Mouse (Mus musculus): ENCODE measurements around the gene Vegfb. TPM values are rescaled to one million over a fixed set of nuclear protein-coding genes. Genes with fewer than 3 reads are reported as not detected.

Vegfb gene
- total RNA-seq, 2 experiments from 2014 or later: 67.4 to 70.3 TPM

GRCm38 (mm10) chr19:6993011-6993770 is 5.7 kb upstream of the Vegfb start:
- DNase-seq (ENCODE audit: low spot score in 2 of 2): no peak

DNA sequence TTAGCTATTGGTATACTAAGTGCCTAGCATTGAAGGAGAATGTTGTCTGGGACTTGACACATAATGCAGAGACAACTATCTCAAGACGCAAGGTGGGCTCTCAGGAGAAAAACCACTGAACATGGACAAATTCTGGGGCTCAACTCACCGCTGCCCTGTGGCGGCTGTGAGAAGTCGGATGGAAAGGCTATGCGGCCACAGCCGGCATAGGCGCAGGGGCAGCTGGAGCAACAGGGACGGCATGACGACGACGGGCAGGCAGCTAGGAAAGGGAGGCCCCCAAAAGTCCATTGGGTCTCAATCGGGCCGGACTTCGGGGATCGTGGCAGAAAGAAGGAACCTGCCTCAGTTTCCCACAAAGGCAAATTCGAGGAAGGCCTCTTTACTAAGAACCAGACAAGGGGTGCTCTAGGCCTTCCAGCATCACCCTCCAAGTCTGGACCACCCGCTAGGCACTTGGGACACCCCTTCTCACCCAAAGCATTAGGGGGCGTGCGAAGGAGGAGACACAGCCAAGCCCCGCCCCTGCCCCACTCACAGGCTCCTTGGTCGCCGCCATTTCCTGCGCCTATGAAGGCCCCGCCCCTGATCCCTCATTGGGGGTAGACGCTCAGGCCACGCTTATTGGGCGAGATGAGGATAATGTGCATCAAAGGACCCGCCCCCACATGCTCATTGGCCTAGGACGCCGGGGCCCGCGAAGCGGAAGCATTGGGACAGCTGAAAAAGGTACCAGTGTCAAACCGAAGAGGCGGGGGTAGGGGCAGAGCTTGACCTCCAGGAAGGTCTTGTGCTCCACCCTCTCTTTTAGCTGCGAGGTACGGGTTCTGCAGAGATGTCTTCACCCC is 4.8 kb upstream of the Vegfb start, which contains the start of gene Dnajc4:
Gene Dnajc4, minus strand, starts transcription at position 562 of the 848 bp plus-strand sequence.
- peak; percentile 88 to 96 for DNase-seq (ENCODE audit: low spot score in 2 of 2)

GRCm38 (mm10) chr19:6991166-6991565 is 3.7 kb upstream of the Vegfb start:
- peak in 1 of 2 experiments; percentile 1 for DNase-seq (ENCODE audit: low spot score in 2 of 2)

GRCm38 (mm10) chr19:6990712-6991111 is 3.3 kb upstream of the Vegfb start:
- DNase-seq (ENCODE audit: low spot score in 2 of 2): no peak

GRCm38 (mm10) chr19:6989251-6989650 is 1.8 kb upstream of the Vegfb start:
- DNase-seq (ENCODE audit: low spot score in 2 of 2): no peak

GRCm38 (mm10) chr19:6987904-6988285 is 444 bp upstream of the Vegfb start:
- DNase-seq (ENCODE audit: low spot score in 2 of 2): peak in 1 of 2 experiments; percentile 29

DNA sequence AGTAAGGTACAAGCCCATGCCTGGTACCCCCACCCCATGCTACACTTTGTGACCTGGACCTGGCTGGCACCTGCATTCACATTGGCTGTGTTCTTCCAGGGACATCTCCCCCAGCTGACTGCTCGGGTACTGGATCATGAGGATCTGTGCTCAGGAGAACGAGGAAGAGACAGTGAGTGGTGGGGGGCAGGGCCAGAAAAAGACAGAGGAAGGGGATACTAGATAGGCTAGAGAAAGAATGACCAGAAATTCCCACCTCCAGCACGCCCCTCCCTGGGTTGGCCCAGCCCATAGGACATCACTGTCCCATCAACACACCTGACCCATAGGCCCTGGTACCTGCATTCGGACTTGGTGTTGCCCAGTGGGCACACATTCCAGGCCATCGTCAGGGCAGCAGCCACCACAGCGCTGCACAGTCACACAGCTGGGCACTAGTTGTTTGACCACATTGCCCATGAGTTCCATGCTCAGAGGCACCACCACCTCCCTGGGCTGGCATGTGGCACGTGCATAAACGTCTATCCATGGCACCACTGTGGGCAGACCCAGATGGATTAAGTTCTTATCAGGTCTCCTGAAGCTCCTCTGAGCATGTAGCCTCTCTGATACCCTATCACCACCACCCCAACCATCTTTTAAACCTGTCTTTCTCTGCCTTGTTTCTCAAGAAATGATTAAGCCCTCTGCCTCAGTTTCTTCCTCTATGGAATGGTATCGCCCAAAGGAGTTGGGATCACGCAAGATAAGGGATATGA is 1.3 kb downstream of the Vegfb start:
- DNase-seq (ENCODE audit: low spot score in 2 of 2): no peak

GRCm38 (mm10) chr19:6985300-6985699 is 2.2 kb downstream of the Vegfb start:
- DNase-seq (ENCODE audit: low spot score in 2 of 2): no peak

GRCm38 (mm10) chr19:6983621-6984020 is 3.8 kb downstream of the Vegfb start:
- DNase-seq (ENCODE audit: low spot score in 2 of 2): no peak

DNA sequence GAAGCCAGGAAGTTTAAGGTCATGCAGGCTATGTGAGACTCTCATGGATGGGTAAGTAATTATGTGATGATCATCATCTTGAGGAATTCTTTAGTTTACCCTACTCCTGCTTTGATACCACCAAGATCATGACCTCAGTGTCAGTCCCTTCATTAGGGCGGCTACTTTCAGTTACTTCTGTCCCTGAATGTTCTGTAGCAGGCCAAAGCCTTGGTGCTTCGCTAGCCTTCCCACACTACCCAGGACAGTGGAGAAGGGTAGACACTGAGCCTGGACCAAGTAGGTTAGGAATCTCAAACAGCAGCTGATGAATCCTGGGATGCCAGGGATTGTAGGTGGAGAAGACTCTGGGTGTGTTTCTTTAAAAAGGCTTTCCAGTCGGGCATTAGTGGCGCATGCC is 6.0 kb downstream of the Vegfb start:
- DNase-seq (ENCODE audit: low spot score in 2 of 2): no peak

DNA sequence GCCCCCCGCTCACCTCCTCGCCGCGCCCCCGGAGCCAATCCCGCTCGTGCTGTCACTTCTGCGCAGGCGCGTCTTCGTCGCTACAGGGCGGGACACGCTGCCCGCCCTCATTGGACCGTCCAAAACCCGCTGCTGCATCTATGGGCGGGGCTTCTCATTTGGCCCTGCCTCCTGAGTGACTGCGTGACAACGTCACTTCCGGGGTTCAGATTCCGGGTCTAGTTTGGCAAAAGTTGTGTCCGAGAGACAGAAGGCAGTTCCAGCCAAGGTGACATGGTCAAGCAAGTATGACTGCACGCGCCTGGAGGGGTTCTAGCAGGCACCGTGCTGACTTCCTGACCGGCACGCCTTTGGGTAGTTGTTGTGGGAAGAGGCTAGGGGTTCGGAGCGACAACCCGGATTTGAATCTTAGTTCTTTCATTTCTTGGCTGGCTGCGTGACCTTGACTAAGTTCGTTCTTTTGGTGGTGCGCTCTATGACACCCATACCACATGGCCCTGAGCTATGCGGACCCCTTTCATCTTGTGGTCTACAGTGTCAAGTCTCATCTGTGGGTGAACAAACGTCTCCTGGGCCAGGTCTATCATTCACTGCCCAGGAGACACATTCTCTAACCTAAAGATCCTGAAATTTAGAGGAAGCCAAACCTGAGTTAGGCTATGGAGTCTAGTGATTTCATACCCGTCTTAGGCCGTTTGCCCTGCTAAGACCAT is 6.9 kb downstream of the Vegfb start, which contains the start of gene Fkbp2:
Gene Fkbp2, minus strand, starts transcription at position 121 of the 713 bp plus-strand sequence.
- peak; percentile 99 to 100 for DNase-seq (ENCODE audit: low spot score in 2 of 2)

- DNase-seq (ENCODE audit: low spot score in 2 of 2): peak; percentile 100
Observed at GRCm38 (mm10) chr19:6979486-6980380, 7.7 kb downstream of the Vegfb start.

- peak in 1 of 2 experiments; percentile 37 for DNase-seq (ENCODE audit: low spot score in 2 of 2)
Observed at GRCm38 (mm10) chr19:6979001-6979479, 8.4 kb downstream of the Vegfb start.

DNA sequence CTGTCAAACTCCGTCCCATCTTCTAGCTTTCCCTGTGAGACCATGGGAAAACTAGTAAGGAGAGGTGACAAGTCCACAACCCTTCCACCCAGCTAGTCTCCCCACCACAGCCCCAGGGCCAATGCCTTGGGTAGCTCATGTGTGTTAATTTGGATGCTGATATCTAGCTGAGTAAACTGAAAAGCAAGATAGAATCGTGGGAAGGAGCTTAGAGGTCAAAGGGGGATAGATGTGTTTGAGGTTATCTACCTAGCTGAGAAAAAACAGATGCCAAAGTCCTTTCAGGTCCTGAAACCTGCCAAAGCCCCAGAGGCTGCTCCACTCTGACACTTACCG is 8.8 kb downstream of the Vegfb start:
- no peak for DNase-seq (ENCODE audit: low spot score in 2 of 2)

- no peak for DNase-seq (ENCODE audit: low spot score in 2 of 2)
Observed at GRCm38 (mm10) chr19:6977759-6978638, 9.5 kb downstream of the Vegfb start.

DNA sequence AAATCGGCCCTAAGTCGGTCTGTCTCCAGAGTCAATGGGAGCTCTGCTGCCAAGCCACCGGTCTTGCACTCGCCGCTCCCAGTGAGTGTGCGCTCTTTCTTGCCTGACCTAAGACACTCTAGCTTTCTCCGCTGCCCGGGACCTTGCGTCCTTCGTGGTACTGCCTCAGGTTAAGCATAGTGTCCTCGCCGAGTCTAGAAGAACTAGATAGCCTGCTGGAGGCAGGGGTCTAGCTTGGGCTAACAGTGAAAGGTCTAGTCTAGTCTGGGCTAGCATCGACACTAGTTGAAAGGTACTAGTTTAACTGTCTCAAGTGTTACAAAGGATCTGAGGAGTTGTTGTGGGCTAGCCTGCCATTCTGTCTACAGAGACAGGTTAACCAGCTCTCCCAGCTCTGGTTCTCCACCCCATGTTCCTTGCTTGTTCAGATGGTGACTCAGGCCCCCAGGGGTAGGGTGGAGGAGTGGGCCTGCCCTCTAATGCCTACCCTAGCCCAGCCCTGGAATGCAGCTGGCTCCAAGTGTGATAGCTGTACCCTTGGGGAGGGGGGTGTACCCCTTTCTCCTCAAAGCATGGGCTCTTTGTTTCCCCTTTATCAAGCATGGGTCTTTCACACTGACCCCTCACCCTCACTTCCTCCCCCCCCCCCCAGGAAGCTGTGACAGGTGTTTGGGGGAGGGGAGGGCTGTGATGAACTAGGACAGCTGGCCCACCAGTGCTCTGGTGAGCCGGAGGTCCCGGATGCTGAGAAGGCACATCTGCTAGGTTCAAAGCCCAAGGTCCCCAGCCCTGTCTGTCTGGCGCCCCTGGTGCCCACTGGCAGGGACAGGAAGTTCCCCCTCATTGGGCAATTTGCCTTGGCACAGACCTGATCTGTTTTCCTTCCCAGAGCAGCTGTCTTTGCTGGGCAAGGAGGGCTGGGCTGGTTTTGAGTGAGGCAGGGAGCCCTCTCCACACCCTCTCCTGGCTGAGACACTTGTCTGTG is 11.6 kb downstream of the Vegfb start, which contains the start of gene Plcb3:
Gene Plcb3, minus strand, starts transcription at position 934 of the 985 bp plus-strand sequence.
- DNase-seq (ENCODE audit: low spot score in 2 of 2): peak; percentile 80 to 87

Measured in layer of hippocampus, postnatal 14 days (tissue).